Mouse (Mus musculus) monocyte, adult 2 months (primary cell): ENCODE data around the gene Otud3.
"Not testable (repeated sequence)": the region's sequence is repeated elsewhere in the genome, so short reads cannot be mapped to it uniquely, and the experiment has no call there.

ENCODE experiments used
- DNase-seq, 2 experiments: peaks; one replicate each; pipeline ENCODE4 v3.0.0; 2022; ENCODE audit warnings: low spot score in 2 of 2, low read depth in 1 of 2

Otud3 gene

GRCm38 (mm10) chr4:138913797-138914196 is at the start of gene Otud3:
Otud3 (minus strand) TSS chr4:138913945.
- DNase-seq, result peak; percentile 85 to 93

DNA sequence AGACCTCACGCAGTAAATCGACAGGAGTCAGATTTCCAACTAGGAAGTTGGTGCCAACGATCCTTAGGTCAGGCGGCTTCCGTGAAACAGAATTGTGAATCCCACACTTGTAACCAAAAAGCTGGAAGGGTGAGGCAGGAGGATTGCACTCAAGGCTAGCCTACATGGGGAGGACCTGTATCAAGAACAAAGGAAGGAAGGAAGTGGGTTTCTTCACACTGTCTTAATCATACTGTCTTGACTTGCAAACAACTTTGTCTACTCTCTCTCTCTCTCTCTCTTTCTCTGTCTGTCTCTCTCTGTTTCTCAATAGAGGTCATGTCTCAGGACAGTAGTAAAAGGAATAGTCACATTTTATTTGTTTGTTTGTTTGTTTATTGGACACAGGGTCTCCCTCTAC is 49.0 kb upstream of the Otud3 start:
- no peak for DNase-seq

- DNase-seq, result no peak
Observed at GRCm38 (mm10) chr4:138959926-138960325, 46.2 kb upstream of the Otud3 start.

DNA sequence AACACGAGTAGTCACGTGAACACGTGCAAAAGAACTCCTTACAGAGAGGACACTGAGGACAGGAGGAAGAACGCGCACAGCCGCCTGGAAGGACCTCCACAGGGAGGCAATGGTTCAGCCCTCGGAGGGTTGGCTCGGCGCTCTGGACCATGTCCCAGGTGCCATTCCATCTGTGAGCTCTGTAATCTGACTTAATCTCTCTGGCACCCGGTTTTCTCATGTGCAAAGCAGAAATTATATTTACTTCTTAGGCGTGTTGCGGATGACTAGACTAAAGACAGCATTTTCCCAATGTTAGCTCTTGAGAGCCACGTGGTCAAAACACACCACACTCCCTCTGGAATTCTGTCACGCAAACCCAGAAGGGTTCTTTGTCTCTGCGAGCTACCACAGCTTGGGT is 45.4 kb upstream of the Otud3 start:
- DNase-seq, result no peak

- no peak for DNase-seq
Observed at GRCm38 (mm10) chr4:138958612-138959011, 44.9 kb upstream of the Otud3 start.

GRCm38 (mm10) chr4:138948257-138948656 is 34.5 kb upstream of the Otud3 start:
- DNase-seq, result no peak

- peak; percentile 68 to 80 for DNase-seq
Observed at GRCm38 (mm10) chr4:138943730-138944129, 30.0 kb upstream of the Otud3 start.

DNA sequence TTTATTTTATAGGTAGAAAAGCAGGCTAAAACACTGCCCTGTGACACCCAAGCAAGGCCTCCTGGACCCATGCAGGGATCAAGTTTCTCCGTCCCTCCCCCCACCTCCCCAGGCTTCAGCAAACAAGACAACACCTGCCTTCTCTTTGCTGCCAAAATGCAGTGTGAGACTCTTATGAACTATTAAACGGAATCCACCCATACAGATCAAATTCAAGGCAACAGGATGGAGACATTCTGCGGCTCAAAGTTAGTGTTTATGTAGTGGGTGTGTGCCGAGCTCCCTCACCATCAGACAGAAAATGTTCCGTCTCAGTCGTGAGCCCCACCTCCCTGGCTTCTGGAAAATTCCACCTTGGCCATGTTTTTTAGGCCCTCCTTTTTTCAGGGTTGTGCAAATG is 28.2 kb upstream of the Otud3 start:
- DNase-seq, result no peak

DNA sequence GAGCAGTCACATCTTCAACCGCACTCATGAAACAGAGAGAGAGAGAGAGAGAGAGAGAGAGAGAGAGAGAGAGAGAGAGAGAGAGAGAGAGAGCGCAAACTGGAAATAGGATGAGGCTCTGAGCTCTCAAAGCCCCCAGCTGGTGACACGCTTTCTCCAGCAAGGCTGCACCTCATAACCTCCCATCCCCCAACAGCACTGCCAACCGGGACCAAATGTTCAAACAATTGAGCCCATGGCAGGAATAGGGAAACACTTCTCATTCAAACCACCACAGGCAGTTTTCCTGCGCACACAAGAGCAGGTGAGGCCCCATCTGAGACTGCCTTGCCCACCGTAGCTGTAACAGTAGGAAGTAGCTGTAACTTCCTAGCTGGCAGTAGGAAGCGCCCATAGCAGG is 27.7 kb upstream of the Otud3 start:
- DNase-seq, result no peak

DNA sequence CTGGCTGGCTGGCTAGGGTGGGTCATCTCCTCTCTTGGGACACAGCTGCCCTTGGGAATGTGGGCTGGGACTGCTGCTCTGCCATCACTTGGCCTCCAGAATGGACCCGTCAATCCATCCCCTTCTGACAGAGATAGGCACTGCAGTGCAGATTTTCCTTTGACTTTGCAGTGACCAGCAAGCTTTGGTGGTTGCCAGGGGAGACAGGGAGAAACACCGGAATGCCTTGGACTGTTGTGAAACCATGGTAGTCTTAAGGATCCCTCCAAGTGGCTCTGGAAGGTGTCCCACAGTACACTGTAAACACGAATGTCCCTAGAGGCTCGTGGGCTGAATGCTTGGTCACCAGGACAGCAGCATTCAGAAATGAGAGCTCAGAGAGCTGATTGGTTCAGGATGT is 25.7 kb upstream of the Otud3 start:
- DNase-seq, result no peak

- no peak for DNase-seq
Observed at GRCm38 (mm10) chr4:138938495-138939269, 24.9 kb upstream of the Otud3 start.

- DNase-seq, result no peak
Observed at GRCm38 (mm10) chr4:138934456-138935145, 20.9 kb upstream of the Otud3 start.

- DNase-seq, result no peak
Observed at GRCm38 (mm10) chr4:138933862-138934261, 20.1 kb upstream of the Otud3 start.

- no peak for DNase-seq
Observed at GRCm38 (mm10) chr4:138925561-138925960, 11.8 kb upstream of the Otud3 start.

DNA sequence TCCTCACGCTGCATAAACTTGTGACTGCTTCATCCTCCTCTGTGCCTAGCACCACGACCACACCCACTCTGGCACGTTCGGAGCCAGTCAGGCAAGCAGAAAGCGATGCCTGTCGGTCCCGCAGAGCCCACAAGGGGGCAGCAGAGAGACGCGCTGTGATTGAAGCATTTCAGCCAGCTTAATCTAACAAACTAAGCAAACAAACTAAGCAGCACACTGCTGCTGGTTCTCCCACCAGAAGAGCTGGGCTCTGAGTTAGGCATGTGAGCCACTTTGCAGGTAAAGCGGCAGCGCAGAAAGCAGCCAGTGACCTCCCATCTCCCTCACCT is 8.3 kb upstream of the Otud3 start:
- peak; percentile 69 to 86 for DNase-seq

DNA sequence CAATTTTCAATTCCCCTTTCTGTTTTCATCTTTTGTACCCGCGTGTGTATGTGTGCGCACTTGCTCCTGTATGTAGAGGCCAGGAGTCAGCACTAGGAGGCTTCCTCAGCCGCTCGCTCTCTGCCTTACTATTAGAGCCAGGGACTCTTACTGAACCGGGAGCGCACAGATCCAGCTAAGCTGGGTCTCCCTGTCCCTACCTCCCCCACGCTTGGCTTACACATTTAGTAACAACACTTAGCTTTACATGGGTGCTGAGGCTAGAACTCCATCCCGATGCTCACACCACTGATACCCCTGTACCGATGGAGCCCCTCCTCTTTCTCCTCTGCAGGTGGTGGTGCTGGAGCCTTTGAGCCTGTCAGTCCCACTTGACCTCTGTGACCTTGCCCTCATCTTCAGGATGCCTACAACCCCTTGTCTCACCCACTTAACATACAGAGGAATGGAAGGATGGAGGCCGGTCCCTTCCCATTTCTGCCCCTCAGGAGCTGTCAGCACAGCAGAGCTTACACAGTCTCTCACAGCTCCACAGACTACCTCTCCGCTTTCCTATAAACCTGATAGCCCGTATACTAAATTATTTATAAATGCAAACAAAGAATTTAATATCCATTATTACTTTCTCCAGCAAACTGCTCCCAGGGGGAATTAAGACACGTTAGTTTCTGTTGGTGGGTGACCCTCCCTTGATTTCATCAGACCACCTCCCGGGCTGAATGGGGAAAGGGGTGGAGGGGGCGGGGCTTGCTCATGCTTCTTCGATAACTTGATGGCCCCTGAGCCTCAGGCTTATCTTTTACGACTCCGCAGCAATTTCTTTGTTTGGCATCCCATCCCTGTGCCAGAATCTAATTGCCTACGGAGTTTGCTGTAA is 7.7 kb upstream of the Otud3 start:
- no peak for DNase-seq

DNA sequence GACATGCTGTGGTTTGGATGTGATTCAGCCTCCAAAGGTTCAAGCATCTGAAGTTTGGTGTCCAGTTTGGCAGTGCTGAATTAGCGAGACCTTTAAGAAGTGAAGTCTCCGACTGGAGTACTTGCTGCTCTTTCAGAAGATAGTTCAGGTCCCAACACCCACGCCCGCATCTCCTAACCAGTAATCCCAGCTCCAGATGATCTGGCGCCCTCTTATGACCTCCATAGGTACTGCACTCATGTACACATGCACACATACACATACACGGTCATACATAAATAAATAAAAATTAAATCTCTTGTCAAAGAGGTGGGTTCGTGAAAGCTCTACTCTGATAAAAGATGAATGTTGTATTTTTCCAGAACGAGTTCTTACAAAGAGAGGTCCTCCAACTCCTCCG is 3.5 kb upstream of the Otud3 start:
- no peak for DNase-seq

- DNase-seq, result no peak
Observed at GRCm38 (mm10) chr4:138913141-138913787, 481 bp downstream of the Otud3 start.

- no peak for DNase-seq
Observed at GRCm38 (mm10) chr4:138905624-138906337, 8.0 kb downstream of the Otud3 start.

- no peak for DNase-seq
Observed at GRCm38 (mm10) chr4:138899361-138899760, 14.4 kb downstream of the Otud3 start.

DNA sequence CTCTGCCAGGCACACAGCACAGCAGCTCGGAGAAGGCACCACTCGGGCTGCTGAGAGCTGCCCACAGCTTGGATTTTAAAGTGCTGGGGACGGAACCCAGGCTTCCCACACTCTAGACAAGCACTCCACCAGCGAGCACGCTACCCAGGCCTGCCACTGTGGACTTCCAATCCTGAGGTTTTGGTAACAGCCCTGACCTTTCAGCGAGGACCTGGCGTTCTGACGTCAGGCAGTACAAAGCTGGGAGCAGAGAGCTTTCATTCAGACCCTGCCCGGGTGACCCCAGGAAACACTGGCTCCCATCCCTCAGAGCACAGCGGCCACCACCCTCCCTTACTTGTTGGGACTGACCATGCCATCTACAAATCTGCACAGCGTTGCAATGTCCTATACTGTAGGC is 20.0 kb downstream of the Otud3 start:
- DNase-seq, result not testable (repeated sequence)
